Mouse (Mus musculus) ovary, postnatal 14 days (tissue): ENCODE results near the gene Hoxc13.

ENCODE experiments used
- DNase-seq: peaks from one replicate; pipeline ENCODE4 v3.0.0; 2022; ENCODE audit warnings: low spot score

Gene Hoxc13

DNA sequence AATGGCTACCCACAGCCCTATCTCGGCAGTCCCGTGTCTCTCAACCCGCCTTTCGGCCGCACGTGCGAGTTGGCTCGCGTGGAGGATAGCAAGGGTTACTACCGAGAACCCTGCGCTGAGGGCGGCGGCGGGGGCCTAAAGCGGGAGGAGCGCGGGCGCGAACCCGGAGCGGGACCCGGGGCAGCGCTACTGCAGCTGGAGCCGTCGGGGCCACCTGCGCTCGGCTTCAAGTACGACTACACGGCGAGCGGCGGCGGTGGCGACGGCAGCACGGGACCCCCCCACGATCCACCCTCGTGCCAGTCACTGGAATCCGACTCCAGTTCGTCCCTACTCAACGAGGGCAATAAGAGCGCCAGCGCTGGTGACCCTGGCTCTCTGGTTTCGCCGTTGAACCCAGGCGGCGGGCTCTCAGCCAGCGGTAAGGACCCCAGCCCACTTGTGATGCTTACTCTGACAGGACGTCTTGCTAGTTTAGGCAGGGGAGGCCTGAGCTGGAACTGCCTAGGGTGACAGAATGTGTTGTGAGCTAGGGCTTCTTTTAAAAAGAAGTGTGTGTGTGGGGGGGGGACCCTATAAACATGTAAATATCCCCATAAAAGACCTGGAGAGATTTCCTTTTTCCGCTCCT, 16.2 kb downstream of the Hoxc13 start:
- DNase-seq = no peak

DNA sequence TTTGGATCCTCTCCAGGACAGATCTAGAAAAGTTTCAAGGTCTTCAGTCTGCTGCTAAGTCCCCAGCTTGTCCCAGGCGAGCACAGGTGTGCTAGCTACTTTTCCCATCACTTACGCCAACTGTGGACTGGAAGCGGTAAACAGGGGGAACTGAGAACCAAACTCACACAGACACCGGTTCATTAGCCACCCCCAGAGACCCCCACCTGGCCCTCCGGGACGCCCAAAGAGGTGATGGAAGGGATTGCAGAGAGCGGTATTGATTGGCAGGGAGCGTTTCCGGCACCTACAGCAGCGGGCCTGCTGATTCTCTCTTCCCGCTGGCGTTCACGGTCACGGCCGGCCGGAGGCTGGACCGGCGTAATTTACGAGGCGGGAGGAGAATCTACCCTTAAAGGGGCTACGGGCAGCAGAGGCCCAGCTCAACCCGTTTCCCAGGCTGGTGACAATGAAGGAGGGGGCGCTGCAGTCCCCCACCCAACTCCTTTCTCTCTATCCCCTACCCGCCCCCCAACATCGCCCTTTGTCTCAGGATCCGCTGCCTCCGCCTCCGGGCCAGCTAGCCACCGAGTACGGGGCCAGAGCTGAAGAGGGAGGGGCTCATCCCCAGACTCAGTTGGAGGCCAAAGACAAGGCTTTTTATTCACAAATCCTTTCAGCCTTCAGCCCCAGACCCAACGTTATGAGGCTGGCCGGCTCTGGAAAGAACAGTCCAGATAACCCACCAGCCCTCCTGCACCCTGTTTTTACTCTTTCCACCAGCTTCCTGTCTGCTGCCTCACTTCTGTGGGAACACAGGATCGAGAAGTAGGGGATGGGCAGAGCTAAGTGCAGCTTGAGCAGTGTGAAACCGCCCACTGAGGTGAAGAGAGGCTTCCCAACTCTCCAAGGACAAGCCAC, 18.6 kb downstream of the Hoxc13 start:
- no peak for DNase-seq

DNA sequence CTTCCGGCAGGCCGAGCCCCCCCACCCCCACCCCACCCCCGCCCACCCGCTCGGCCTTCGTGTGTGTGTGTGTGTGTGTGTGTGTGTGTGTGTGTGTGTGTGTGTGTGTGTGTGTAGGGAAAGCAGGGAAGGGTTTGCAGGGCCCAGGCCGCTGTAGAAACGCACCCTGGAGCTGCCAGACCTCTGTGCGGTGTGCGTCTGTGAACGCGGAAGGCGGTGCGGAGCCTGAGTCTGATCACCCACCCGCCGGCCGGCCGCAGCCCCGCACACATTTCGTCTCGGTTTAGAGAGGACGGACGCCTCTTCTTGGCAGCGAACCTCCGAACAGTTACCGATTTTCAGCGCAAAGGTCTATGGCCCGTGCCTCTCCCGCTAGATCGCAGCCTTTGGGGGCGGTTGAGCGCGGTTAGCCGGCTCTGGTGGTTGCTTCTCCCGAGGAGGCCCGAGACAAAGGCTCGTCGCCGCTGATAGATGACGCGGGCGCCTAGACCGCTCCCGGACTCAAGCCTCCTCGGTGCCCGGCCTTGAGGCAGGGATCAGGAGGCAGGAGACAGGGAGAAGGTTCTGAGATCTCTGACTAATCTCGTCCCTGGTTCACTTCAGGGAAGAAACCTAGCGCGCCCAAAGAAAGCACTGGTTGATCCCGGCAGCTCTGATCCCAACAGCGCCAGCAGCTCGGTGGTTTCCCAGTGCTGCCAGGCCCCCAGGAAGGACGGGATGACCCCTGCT, 22.0 kb downstream of the Hoxc13 start:
- DNase-seq = no peak

GRCm38 (mm10) chr15:102943468-102943813, 22.5 kb downstream of the Hoxc13 start:
- DNase-seq = no peak

- no peak for DNase-seq
These were observed 24.5 kb downstream of the Hoxc13 start for GRCm38 (mm10) chr15:102945185-102946077.

DNA sequence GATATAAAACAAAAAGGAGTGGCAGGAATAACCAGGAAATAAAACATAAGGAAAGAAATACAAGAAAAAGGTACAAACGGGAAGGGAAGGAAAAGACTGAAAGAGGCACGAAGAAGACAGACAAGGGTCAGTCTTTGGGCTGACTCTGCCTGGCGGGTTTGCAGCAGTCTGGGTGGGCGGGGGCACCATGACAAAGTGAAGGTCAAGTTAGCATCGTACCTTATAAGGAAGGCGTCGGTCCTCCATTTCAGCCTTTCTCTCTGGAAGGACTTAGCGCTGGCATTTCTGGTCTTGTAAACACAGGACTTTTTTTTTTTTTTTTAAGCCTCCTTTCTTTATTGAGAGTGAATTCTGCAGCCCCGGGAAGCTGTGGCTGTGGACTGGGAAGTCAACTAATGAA, 26.4 kb downstream of the Hoxc13 start:
- DNase-seq = no peak

DNA sequence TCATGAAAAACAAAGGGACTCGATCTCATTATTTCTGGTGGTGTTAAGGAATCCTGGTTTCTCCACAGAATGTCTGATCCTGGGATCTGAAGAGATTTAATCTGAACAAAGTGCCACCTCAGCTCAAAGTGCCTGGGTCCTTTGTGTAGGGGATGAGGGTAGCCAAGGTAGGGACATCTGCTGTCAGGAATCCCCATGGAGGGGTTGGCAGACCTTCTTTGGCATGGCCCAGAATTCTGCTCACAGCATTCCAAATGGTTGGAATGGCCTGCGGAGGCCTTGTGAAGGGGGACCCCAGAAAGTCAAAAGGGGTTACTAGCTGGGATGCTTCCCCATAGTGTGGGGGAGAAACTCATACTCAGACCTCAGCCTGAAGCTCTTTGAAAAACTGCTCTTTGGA, 27.9 kb downstream of the Hoxc13 start:
- DNase-seq = no peak

DNA sequence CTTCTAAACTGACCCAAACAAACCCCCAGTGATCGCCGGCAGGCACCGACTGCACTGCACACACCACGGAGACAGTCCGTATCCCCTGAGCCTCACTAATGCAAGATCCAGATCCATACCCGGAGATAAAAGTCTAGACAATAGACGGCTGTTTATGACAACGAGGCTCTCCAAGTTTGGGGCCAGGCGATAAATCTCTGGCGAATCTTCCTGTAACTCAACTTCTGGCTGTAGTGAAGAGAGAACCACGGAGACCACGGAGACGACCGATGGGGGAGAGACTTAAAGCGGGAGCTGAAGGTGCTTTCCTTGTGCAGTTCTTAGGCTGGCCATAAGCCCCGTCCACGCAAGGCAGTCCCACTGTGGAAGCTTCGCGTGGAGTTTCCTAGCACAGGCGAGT, 28.8 kb downstream of the Hoxc13 start:
- no peak for DNase-seq

DNA sequence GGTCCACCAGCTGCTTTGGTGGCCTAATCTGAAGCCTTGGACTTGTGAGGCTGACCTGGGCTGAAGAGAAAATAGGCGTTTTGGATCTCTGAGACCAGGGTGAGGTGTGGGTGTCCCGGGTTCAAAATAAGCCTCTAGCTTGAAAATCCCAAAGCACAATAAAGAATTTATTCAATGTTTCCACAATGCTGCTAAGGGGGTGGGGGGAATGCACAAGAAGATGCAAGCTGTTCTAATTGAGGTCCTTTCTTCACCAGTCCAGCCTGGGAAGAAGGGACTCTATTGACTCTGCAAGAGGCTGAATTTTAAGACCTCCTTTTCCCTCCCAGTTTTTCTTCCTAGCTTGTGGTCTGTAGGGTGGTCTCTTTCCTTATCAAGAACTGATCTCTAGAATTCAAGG, 30.0 kb downstream of the Hoxc13 start:
- DNase-seq = no peak

DNA sequence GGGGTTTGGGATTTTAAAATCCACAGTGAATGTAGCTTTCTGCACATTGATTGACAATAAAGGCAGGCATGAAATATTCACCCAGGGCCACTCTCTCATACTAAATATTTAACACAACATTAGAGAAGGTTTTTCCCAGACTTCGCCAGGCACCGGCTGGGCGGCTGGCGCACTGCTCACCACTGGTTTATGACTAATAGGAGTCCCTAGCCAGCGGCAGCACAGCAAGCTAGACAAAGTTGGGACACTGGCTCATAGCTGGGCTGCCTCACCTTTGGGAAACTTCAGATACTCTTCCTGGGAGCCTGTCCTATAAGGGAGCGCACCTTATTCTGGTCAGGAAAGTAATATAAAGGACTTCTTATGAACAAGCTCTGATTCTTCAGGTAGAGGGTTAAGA, 32.7 kb downstream of the Hoxc13 start:
- no peak for DNase-seq

DNA sequence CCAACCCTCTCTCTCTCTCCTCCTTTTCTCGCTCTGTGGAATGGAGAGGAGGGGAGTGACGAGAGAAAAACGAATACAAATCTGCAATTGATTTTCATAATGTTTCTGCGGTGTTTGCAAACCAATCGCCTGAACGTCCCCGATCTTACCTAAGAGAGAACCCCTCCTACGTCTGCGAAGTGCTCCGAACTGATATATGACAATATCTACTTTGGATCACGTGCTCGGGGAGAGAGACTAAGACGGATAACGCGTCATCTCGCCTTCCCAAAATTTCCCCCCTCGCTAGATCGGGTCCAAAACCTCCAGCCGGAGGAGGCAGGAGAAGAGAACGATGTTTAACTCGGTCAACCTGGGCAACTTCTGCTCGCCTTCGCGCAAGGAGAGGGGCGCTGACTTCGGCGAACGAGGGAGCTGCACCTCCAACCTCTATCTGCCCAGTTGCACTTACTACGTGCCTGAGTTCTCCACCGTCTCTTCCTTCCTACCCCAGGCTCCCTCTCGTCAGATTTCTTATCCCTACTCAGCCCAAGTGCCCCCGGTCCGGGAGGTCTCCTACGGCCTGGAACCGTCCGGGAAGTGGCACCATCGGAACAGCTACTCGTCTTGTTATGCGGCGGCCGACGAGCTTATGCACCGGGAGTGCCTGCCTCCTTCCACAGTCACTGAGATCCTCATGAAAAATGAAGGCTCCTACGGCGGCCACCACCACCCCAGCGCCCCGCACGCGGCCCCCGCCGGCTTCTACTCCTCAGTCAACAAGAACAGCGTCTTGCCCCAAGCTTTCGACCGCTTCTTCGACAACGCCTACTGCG, 33.5 kb downstream of the Hoxc13 start, which contains the start of gene Hoxc11:
Gene Hoxc11 (plus strand): TSS at position 236 of the 815 bp plus-strand sequence.
- DNase-seq = no peak

DNA sequence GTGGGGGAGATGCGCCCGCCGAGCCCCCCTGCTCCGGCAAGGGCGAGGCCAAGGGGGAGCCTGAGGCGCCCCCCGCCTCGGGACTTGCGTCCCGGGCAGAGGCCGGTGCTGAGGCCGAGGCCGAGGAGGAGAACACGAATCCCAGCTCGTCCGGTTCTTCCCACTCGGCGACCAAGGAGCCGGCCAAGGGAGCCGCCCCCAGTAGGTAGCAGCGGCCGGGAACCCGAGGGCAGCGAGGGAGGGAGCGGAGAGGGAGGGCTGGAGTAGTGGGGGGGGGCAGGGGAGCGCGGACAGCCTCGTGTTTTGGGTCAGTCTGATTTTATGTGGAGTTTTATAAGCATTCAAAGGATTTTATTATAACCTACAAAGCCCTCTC, 34.1 kb downstream of the Hoxc13 start:
- DNase-seq = no peak

DNA sequence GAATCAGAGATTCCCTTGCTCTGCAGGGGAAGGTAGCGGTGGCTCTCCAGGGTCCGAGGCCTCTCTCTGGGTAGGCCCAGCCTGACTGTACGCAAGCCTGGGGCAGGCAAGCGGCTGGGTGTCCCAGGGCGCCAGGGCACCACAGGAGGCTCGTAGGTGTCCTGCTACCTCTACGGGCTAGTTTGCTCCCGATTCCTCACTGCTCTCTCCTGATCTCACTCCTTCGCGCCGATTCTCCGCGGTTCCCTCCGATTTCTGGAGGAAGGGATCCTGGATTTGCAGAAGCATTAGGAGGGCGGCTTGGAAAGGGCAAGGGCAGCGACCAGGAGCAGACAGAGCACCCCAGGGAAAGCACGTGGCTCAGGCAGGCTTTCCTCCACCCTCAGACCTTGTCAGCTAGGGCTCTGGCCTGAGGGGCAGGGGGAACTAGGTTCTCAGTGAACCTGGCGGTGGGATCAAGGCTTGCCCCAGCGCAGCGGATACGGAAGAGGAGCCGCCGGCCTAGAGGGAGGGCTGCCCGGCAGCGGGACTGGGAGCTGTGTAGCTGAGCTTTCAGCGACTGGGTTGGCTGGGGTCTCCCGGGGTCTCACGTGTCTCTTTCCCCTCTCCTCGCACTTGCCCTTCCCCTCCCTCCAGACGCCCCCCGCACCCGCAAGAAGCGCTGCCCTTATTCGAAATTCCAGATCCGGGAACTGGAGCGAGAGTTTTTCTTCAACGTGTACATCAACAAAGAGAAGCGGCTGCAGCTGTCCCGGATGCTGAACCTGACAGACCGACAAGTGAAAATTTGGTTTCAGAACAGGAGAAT, 35.1 kb downstream of the Hoxc13 start:
- no peak for DNase-seq

GRCm38 (mm10) chr15:102956906-102957305, 36.0 kb downstream of the Hoxc13 start:
- no peak for DNase-seq

- DNase-seq = no peak
These were observed 38.8 kb downstream of the Hoxc13 start for GRCm38 (mm10) chr15:102959663-102960191.

DNA sequence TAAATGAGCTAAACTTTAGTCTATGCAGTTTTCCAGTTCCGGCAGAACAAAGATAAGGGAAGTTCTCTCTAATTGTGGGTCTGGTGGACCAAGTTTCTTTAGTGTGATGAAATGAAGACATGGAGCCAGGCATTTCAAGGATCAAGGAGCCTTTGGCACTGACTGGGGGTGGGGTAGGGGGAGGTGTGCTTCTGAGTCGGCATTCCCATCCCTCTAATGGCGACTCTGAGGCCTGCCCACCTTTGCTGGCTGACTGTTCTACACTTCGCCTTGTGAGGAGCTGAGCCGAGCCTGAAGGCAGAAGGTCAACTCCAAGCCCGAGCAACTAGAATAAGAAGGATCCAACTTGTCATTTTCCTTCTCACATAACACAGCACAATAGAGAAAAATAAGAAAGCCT, 40.8 kb downstream of the Hoxc13 start:
- no peak for DNase-seq

DNA sequence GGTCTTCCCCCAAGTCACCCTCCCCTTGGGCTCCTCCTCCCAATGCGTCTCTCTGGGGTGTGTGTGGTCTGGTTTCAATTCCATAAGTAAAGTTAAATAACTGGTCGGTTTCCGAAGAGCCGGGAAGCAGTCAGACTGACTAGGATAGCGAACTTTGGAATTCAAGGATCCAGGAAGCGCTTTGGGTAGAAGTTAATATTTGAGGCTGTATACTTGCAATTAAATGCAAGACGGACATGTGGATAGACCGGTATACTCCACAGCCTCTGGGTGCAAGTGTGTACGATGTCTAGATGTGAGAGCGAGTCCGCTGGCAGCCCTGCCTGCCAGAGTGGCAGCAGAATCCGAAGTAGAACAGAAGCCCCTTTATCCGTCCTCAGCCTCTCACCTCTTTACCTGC, 41.6 kb downstream of the Hoxc13 start:
- DNase-seq = no peak

DNA sequence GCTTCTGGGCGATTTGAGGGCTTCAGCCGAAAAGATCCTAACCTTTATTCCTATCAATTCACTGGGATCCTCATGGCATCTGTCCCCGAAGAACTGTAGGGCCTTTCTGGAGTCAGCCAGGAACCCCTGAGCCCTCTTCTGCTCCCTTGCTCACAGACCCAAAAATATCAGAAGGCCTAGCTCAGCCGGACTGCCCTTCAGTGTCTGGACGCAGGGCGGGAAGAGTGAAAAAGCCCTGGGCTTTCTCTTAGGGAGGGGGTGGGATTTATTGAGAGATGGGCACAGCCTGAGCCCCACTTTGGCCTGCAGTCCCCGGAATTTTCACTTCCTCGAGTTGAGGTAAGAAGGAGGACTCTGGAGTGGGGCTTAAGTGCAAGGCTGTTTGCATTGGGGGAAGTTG, 42.4 kb downstream of the Hoxc13 start:
- no peak for DNase-seq

- DNase-seq = no peak
These were observed 43.1 kb downstream of the Hoxc13 start for GRCm38 (mm10) chr15:102963671-102964640.
